Mouse (Mus musculus) spleen, adult 2 months (tissue): Measurements from ENCODE around the gene Gzma.

Source experiments
- CTCF ChIP-seq: fragments of 200-500 bp; IDR thresholded peaks from 2 replicates; pipeline ENCODE4 v1.5.1; 2011; ENCODE audit warnings: mild to moderate bottlenecking, inconsistent platforms; ENCODE audit not compliant: insufficient read depth, insufficient read length, insufficient replicate concordance; ENCODE audit errors: extremely low read depth
- POLR2A ChIP-seq: fragments of 200-500 bp; IDR thresholded peaks from 2 replicates; pipeline ENCODE4 v1.6.1; 2011; ENCODE audit warnings: low read depth, low read length, inconsistent platforms

GRCm38 (mm10) chr13:113084732-113085131 lies 16.0 kb downstream of the Gzma start:
- no peak for TF ChIP-seq CTCF
- TF ChIP-seq POLR2A = no peak
